Mouse (Mus musculus) c-Kit-positive CD71-positive TER-119-negative erythroid progenitor cells, embryonic 14.5 days (primary cell): ENCODE results near the gene Klhl42.
A peak's percentile ranks its signal among the peaks of the same experiment; 100 is the strongest.

Experiments
- DNase-seq: peaks from one replicate; pipeline ENCODE4 v3.0.0-alpha.2; 2013; ENCODE audit warnings: low read depth

Gene Klhl42

DNA sequence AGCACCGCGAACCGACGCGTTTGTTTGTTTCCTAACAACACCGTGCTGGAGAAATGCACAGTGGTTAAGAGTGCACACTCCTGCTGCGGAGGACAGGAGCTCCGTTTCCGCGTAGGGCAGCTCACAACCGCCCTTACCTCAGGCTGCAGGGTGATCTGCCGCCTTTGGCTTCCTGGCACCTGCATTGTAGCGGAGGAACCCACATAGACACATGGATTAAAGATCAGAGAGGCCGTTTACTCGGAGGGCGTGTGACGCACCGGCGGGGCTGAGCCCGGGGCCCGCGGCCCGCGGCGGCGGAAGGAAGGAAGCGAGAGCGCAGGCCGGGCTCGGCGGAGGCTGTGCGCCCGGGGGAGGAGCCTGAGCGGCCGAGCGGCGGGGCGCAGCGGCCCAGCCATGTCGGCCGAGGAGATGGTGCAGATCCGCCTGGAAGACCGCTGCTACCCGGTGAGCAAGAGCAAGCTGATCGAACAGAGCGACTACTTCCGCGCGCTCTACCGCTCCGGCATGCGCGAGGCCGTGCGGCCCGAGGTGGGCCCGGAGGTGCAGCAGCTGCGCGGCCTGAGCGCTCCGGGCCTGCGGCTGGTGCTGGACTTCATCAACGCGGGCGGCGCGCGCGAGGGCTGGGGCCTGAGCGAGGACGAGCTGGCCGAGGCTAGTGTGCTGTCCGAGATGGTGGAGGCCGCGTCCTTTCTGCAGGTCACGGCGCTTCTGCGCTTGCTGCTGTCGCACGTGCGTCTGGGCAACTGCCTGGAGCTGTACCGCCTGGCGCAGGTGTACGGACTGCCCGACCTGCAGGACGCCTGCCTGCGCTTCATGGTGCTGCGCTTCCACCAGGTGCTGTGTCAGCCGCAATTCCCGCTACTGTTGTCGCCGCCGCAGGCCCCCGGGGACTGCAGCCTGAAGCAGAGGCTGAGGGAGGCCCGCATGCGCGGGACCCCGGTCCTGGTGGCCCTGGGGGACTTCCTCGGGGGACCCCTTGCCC is at the start of gene Klhl42:
Gene Klhl42 (plus strand): TSS at position 244 of the 985 bp plus-strand sequence.
- peak; percentile 36 for DNase-seq

DNA sequence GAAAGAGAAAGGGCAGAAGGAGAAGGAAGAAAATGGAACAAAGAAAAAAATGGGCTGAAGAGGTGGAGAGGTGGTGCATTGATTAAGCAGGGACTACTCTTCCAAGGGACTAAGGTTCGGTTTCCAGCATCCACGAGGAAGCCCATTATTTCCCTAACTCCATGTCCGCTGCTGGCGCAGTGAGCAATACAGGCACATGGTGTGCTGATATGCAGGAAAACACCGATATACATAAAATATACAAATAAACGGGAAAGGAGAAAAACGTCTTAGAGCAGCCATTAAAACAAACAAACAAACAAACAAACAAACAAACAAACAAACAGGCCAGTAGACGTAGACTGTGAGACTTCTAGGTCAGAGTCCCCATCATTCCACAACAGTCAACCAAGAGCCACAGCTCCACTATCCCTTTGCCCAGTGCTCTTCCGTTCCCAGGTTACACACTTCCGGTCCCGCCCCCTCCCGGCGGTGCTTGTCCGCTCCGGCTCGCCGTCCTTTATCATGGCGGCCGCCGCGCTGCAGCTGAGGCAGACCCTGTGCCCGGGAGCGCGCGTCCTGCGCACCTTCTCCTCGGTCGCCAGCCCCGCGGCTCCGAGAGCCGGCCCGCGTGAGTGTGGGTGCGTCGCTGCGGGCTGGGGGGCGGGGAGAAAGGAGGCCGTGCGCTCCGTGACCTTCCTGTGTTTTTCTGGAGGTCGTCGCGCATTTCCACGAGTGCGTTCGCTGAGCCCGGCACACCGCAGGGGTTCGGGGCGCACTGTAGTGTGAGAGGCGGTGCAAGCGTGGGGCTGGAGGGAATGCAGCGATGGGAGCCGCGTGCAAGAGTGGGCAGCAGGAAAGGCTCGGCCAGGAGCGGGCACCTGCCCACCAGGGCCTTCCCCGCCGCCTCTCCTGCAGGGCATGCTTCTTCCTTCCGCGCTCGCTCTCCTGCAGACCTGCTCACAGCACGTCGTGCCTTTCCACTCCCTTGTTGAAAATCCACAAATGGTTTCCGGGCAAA is 48.6 kb upstream of the Klhl42 start, which contains the start of gene Mrps35:
Gene Mrps35 (plus strand): TSS at position 474 of the 1,000 bp plus-strand sequence.
- peak; percentile 83 for DNase-seq

DNA sequence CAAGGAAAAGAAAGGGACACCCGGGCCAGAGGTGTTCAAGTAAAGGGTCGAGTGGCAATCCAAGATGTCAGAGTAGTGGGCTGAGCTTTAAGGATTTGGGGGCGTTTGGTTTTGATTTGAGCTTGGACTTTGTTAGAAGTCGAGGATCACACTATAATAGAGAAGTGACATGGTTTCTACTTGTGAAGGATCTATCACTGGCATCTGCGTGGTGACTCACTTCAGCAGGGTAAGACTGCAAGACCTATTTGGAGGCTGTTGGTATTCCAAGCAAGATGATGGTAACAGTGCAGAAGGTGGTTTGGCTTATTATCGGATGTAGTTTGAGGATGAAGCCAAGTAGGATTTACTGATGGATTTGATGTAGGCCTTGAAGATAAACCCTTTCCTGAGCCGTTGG is 47.5 kb upstream of the Klhl42 start:
- DNase-seq: peak; percentile 17

DNA sequence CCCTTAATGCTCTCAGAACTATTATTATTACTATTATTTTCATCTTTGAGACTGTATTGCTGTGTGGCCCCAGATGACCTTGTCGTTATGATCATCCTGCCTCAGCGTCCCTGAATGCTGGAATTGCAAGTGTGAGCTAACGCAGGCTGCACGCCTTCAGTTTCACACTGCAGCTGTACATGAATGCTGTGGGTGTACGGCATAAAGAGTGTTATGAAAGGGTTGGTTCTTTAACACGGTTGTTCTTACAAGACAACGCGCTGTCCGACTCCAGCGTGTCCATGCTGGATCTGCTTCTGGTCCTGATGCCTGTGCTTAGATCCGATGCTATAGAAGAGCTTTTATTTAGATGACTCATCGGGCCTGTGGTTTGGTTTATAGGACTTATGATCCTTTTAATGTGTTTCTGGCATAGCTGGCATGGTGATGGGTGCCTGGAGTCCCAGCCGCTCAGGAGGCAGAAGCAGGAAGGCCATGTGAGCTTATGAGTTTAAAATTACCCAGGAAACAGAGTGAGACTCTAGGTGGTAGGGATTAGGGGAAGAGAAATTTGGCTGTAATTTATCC is 41.9 kb upstream of the Klhl42 start:
- no peak for DNase-seq

DNA sequence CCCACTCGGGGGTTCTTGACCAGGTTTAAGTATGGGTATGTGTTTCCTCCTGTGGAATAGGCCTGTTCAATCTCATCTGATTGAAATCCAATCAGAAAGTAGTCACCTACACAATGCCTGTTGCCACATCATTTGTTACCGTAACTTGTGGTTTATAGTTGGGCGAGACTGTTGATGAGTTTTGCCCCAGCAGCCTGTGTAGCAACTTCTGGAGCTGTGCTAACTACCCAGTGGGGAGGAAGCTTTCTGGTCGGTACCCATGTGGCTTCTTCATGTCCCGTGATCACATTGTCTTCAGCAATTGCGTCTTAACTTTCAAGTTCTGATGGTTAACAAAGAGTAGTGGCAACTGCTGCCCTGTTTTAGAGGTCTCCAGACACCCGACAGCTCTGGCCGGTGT is 39.5 kb upstream of the Klhl42 start:
- DNase-seq: no peak

DNA sequence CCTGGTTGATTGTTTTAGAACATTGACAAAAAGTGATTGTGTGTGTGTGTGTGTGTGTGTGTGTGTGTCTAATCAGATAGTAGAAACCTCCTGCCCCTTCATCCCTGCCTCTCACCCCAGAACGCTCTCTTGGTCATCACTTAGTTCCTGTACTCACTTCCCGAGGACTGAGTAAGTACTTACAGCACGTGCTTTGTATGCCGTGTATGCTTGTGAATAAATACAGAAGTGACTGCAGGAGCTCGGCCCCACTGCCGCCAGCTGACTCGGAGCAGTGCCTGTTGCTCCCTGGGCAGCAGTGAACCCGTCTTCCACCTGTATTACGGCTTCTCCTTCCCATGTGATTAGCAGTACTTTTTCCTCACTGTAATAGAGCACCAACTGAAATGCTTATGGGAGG is 38.7 kb upstream of the Klhl42 start:
- no peak for DNase-seq

DNA sequence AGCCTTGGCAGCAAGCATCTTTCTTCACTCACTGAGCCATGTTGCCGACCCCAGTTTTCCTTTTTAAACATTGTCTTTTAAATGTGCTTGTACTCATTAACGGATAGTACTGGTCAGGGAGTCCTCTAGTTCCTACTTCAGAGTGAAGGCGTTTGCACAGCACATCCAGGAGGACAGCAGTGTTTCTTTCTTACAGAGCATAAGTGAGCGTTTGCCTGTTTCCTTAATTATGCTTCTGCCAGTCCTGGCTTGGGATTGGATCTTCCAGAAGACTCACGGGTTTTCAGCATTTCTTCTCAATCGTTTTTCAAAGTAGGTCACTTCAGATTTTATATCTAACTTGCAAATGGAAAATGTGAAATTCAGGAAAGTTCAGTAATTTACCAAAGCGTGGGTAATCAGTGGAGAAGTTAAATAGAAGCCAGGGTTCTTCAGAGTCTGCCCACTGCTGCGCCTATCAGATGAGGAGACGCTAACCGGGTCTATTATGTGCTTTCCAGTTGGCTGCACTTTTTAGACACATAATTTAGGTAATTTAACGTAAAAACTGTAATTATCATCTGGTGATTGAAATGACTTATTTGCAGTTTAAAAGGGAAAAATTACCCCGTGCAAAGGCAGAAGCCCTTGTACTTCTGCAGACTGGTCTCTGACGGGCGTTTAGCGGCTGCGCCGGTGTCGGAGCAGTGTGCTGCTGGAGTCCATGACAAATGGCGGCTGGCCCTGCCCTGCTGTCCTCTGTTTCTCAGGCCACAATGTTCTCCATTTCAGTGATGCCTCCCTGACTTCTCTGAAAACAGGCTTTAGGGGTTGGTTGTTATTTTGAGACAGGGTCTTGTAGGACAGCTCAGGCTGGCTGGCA is 37.2 kb upstream of the Klhl42 start:
- no peak for DNase-seq

DNA sequence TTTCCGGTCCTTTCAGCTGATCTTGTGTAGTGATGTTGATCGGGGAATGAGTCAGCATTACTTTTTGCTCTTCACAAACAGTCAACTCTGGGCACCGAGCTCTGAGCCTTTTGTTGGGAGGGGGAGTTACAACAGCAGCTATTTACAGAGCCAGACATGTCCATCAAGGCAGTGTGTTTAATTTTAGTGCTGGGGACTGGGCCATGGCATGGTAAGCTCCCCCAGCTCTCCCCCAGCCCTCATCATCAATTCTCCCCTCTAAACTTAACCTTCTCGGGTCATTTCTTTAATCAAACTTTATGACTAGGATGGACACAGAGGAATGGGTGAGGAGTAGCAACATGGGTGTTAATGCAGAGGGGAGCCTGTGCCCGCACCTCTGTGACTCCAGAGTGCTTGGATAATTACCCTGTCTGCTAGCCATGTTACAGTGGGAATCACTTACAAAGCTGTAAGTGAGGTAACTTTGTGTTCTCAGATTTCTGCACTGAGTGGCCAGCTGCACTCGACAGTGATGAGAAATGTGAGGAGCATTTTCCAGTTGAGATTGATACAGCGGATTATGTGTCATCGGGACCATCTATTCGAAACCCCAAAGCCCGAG is 35.7 kb upstream of the Klhl42 start:
- no peak for DNase-seq

DNA sequence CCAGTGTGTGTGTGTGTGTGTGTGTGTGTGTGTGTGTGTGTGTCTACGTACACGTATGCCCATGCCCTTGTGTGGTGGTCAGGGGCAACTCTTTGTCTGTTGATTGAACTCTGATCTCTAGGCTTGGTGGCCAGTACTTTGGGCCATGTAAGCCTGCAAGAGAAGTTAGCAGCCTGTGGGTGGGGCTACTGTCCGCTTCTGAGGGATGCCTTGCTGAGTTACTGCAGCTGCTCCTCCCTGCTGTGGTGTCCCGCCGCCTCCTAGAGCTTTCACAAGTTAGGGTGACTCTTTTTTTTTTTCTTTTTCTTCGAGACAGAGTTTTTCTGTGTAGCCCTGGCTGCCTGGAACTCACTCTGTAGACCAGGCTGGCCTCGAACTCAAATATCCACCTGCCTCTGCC is 31.9 kb upstream of the Klhl42 start:
- DNase-seq: no peak

DNA sequence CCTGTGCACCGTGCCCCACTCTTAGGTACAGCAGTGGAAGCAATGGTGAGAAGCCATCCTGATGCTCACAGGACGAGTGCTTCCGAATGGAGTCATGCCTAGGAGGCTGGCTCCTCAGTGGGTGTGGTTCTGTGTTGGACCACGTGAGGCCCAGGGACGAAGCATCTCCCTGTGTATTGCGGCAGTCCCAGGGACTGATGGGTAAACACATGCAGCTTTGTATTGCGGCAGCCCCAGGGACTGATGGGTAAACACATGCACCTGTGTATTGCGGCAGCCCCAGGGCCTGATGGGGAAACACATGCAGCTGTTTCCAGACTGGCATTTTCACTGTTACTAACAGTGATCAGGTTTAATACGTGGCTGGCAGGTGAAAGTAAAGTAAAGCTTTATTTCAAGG is 29.5 kb upstream of the Klhl42 start:
- no peak for DNase-seq

DNA sequence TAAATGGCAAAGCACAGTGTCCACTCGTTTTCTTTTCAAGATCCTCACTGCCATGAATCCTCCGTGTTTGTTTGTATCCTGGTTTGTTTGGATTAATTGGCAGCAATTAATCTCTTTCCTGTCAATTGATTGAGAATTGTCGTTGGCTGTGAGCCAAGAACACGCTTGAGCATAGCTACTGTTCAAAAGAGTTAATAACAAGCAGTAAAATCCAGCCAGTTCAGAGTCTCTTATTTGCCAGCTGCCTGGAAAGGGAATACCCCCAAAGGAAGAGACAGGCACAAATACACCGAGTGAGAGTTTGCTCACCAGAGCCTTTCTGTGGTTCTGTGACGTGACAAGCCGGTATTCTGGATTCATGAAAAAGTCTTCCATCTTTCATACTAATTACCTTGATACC is 29.1 kb upstream of the Klhl42 start:
- no peak for DNase-seq

DNA sequence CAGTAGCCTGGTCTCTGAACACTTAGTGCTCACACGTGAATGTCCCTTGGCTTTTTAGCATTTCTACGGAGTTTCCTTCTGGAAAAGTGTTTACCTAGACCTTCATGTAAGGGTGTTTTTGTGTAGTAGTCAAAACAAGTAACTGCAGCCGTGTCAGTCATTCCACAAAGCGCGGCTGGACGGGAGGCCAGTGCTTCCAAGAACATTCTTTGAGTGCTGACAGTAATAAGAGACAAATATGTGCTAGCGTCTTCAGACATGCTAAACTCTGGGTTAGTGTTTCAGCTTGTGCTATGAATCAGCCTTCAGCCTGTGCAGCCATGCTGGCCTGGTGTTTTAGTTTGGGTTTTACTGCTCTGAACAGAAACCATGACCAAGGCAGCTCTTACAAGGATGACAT is 28.5 kb upstream of the Klhl42 start:
- no peak for DNase-seq

DNA sequence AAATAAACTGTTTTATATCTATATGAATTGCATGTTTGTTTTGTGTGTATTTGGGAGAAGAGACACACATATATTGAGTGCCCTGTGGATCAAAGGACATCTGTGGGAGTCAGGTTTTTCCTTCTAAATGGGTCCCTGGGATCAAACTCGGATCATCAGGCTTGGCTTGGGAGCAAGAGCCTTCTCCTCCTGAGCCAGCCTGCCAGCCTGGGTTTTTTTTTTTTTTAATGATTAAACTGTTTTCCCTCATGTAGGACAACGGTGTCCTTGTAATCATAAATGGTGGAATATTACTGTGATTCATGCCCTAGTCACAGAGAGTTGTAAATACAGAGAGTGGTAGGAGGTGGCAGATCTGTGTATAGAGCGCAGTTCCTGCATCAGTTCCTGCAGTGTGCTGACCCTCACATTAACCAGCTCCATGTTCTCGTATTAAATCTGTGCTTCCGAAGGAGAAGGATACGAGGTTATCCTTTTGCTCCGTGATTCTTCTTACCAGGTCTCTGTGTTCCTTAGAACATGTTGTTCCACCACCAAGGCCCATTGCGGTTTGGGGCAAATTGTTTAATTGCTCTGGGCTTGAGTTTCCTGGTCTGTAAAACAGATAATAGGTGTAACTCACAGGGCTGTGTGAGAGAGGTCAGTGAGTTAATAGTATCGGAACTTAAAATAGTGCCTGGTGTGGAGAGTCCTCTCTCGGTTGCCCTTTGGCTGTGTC is 26.8 kb upstream of the Klhl42 start:
- no peak for DNase-seq

DNA sequence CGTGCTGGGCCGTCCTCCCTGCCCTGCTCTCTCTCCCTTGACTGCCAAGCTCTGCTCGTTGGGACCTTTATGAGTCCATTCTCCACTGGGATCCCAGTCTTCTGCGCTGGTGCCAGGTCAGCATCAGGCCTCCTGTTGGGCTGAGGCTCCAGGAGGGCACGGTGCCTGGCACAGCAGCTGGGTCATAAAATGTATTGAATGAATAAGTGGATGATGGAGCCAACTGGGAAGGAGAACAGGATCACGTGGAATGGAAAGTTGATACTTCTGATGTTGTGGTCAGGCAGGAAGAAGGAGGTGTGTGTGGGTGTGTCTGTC is 26.3 kb upstream of the Klhl42 start:
- no peak for DNase-seq

DNA sequence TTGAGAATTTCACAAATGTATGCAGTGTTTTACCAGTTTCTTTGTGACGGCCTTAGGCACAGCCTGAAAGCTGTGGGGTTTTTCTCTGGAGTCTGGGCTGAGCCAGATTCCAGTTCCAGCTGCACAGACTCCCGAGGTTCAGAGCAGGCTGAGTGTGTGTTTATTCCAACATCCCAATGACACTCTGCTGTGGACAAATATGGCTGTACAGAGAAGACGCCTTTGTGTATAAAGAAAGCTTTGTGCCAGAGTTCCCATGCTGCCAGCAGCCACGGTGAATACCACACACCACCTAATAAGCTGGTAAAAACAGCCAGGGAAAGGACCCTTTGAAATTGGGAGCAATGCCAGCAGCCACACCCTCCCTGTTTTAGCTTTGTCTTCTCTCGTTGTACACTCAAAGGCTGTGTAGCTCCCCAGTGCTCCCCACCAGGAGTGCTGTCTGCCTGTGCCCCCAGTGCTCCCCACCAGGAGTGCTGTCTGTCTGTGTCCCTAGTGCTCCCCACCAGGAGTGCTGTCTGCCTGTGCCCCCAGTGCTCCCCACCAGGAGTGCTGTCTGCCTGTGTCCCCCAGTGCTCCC is 15.3 kb upstream of the Klhl42 start:
- no peak for DNase-seq

DNA sequence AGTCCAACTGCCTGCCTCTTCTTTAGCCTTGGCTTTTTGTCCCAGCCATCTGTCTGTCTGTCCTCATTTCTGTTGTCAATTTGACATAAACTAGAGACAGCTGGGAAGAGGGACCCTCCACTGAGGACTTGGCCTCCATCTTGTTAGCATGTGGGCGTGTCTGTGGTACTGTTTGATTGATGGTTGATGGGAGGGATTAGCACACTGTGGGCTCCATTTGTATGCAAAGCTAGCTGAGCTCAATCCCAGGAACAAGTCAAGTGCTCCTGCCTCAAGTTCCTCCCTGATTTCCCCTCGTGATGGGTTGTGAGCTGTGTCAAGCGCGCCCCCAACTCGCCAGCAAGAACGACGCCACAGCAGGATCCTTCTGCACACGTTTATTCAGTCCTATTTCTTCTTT is 14.3 kb upstream of the Klhl42 start:
- DNase-seq: no peak

DNA sequence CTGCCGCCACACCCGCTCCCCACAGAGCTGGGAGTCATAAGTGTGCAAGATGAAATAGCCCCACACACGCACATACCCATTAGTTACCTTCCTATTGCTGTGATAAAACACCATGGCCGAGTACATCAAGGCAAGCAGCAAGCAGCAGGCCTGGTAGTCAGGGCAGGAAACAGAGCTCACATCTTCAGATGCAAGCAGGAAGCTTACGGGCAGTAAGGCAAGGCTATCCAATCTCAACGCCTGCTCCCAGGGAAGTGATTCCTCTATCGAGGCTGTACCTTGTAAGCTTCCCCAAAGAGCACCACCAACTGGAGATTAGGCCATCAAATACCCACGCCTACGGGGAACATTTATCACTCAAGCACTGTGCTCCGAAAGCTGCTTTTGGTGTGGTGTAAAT is 11.3 kb upstream of the Klhl42 start:
- no peak for DNase-seq

DNA sequence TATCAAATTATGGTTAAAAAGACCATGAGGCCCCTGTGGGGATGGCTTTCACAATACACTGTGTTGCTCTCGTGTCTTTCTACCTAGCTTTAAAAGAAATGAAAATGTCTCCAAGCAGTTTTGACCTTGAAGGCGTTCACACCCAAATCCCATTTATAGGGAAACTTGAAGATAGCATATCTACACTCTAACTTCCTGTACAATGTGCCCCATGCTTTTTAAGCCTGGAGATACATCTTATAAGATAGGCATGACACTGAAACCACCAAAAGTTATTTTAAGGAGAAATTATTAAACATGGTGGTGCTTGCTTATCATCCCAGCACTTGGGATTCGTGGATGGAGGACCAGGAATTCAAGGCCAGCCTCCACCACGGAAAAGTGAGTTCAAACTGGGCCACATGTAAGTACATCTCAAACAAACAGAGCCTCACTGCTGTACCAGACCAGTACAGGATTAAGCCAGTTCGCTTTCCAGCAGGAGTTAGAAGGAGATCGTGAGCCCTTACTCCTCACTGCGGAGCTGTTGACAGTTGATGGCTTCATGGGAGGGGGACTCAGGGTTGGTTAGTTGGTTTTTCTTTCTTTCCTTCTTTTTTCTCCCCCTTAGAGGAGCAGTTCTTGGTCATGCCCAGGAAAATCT is 5.7 kb upstream of the Klhl42 start:
- no peak for DNase-seq

DNA sequence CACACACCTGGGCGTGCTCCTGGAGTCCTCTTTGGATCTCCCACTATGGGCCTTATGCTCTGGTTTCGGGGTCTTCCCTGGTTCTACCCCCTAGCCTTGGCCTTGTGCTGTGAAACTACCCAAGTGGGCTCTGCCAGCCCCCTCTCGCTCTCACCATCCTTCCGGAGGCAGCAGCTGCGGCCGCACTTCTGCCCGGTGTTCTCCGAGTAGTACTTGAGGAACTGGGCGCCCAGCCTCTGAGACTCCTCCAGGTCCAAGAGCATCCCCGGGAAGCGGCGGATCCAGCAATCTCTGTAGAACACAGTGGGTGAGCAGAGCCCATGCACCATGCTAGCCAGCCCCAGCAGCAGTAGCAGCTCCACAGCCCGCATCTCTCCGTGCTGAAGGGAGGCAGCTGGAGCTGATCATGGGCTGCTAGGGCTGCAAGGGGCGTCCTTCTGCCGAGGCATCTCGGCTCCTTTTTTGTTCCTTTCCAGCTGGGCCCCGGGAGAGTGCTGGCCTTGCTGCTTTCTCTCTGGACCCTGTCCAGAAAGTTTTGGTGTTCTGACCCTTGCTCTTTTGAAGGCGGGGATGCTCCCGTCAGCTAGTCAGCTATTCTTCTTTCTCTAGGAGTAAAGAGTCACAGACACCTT is 4.5 kb upstream of the Klhl42 start, which contains the start of gene Mansc4:
Gene Mansc4 (minus strand): TSS at position 439 of the 632 bp plus-strand sequence.
- DNase-seq: no peak
